Comparison of ENCODE assay signal across 19 mouse cellular contexts in the genomic region with DNA sequence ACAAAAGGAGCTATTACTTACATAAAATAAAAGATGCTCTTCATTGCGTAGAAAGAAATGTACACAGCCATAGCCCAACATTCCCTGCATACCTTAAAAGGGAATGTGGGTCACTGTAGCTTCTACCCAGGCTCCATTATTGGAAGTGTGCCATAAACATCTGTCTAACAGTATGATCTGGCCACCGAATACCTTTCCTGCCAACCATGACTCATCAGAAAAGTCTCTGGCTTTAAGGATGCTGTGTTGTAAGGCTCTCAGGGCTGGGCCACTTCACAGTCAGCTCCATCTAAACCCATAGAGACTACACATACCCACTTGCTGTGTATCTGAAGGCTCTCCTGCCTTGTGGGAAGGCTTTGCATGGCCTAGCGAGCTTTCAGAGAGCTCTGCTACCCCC.
A peak's percentile ranks its signal among the peaks of the same experiment; 100 is the strongest.
DNase-seq lines count a peak whose midpoint lies in the region; ATAC-seq and TF ChIP-seq lines count a peak whose summit lies in the region.
"Had no signal": no experiment of that assay in that cellular context is flagged by ENCODE, and none has a peak within 500 bp of the region (broad histone marks: within the 10 kb centered on the region; RNA-seq: fewer than 3 reads in every experiment).

No protein-coding gene starts in this region.

- no peak for TF ChIP-seq RAD21 in MEL (IDR thresholded peaks at IDR 0.05; ENCODE audit: low read depth, low read length)

- no peaks in the 10 kb centered on the region for H3K36me3 ChIP-seq in lung, embryonic 15.5 days
- H3K36me3 ChIP-seq in MEL (ENCODE audit: control insufficient read depth in 1 of 2, insufficient read depth in 2 of 2, low read length in 2 of 2), result peaks cover 0 to 4% of the 10 kb centered on the region in 2 experiments; a peak in 2 of 4 replicates
- H3K36me3 ChIP-seq: forebrain, embryonic 12.5 days; heart, embryonic 15.5 days; intestine, embryonic 15.5 days; neural tube, embryonic 13.5 days; stomach, embryonic 15.5 days had no signal

- no peak for TF ChIP-seq CTCF in MEL (IDR thresholded peaks at IDR 0.05 in 2 of 3, conservative IDR thresholded peaks at IDR 0.05 in 1 of 3; ENCODE audit: control insufficient read depth in 1 of 3, insufficient read depth in 1 of 3, low read depth in 2 of 3, low read length in 3 of 3, poor library complexity in 1 of 3, severe bottlenecking in 1 of 3)

- WGBS in lung, embryonic 15.5 days, result 34% methylated on average over 3 of the region's 3 CpGs

- H3K27me3 ChIP-seq in lung, embryonic 15.5 days, result no peaks in the 10 kb centered on the region
- no peaks in the 10 kb centered on the region for H3K27me3 ChIP-seq in MEL (ENCODE audit: control insufficient read depth in 1 of 2, insufficient read depth in 2 of 2, low read length in 2 of 2)
- H3K27me3 ChIP-seq: forebrain, embryonic 12.5 days; heart, embryonic 15.5 days; intestine, embryonic 15.5 days; neural tube, embryonic 13.5 days; stomach, embryonic 15.5 days had no signal

- TF ChIP-seq EP300 in MEL (IDR thresholded peaks at IDR 0.05; ENCODE audit: low read depth in 1 of 2, low read length in 2 of 2), result no peak

- no peaks in the 10 kb centered on the region for H3K79me2 ChIP-seq in MEL (ENCODE audit: control insufficient read depth, insufficient read depth, low read length, poor library complexity)

- no peak overlapping the region for H3K9ac ChIP-seq in lung, embryonic 15.5 days
- H3K9ac ChIP-seq in MEL (ENCODE audit: control insufficient read depth, low read depth, low read length, poor library complexity, severe bottlenecking), result no peak overlapping the region
- H3K9ac ChIP-seq: forebrain, embryonic 12.5 days; heart, embryonic 15.5 days; intestine, embryonic 15.5 days; neural tube, embryonic 13.5 days; stomach, embryonic 15.5 days had no signal

- H3K9me3 ChIP-seq in lung, embryonic 15.5 days, result no peaks in the 10 kb centered on the region
- H3K9me3 ChIP-seq in MEL (replicated peaks; ENCODE audit: insufficient read depth, low read length), result no peaks in the 10 kb centered on the region
- H3K9me3 ChIP-seq: forebrain, embryonic 12.5 days; heart, embryonic 15.5 days; intestine, embryonic 15.5 days; neural tube, embryonic 13.5 days; stomach, embryonic 15.5 days had no signal

- H3K4me1 ChIP-seq in lung, embryonic 15.5 days, result 0 out of 2 replicates have a peak, but pooled peaks cover 3% of the 10 kb centered on the region
- no peaks in the 10 kb centered on the region for H3K4me1 ChIP-seq in MEL (ENCODE audit: control insufficient read depth in 1 of 2, insufficient read depth in 2 of 2, low read length in 2 of 2)
- H3K4me1 ChIP-seq: forebrain, embryonic 12.5 days; stomach, embryonic 15.5 days had no signal

- TF ChIP-seq POLR2A in MEL (IDR thresholded peaks at IDR 0.05; ENCODE audit: control insufficient read depth in 1 of 2, insufficient read depth in 1 of 2, low read depth in 1 of 2, low read length in 2 of 2, poor library complexity in 1 of 2), result no peak

- H3K4me2 ChIP-seq in lung, embryonic 15.5 days, result no peak overlapping the region
- H3K4me2 ChIP-seq: forebrain, embryonic 12.5 days; heart, embryonic 15.5 days; intestine, embryonic 15.5 days; midbrain, embryonic 11.5 days; neural tube, embryonic 13.5 days; stomach, embryonic 15.5 days had no signal

- intact Hi-C loops in heart, postnatal 25 days (cut with DNase I), result no loop called here

- peak; percentile 49; the same call in 1 of the 2 replicates for ATAC-seq in lung, embryonic 15.5 days (ENCODE audit: borderline replicate concordance, extremely low read depth, low FRiP score, low TSS enrichment)
- ATAC-seq: intestine, embryonic 15.5 days had no signal

- H3K27ac ChIP-seq in lung, embryonic 15.5 days, result no peak overlapping the region
- H3K27ac ChIP-seq in MEL (ENCODE audit: control insufficient read depth, low read depth, low read length), result no peak overlapping the region
- H3K27ac ChIP-seq: forebrain, embryonic 12.5 days; heart, adult 2 months; heart, embryonic 15.5 days; intestine, embryonic 15.5 days; layer of hippocampus, adult 2 months; neural tube, embryonic 13.5 days; stomach, embryonic 15.5 days had no signal

- no peak for DNase-seq in lung, adult 18-20 months
- peak; percentile 36 for DNase-seq in MEL (ENCODE audit: low read depth, low spot score)
- DNase-seq in brain, adult 2 months (ENCODE audit: low read depth, low spot score), result peak; percentile 16
- DNase-seq in mesoderm, embryonic 11.5 days (ENCODE audit: low read depth, low spot score), result peak; percentile 17
- no peak for DNase-seq in heart, postnatal 25 days (ENCODE audit: low spot score)
- DNase-seq in adrenal gland, postnatal 4 days (ENCODE audit: low spot score in 2 of 2), result no peak
- DNase-seq: cerebellum, postnatal 25 days; gastrocnemius, postnatal 14 days; heart, adult 2 months; lung, postnatal 4 days; spleen, adult 18-20 months had no signal

- H3K4me3 ChIP-seq in lung, embryonic 15.5 days, result no peak overlapping the region
- H3K4me3 ChIP-seq in MEL (ENCODE audit: control insufficient read depth in 1 of 2, insufficient read depth in 1 of 2, low read depth in 2 of 2, low read length in 2 of 2), result no peak overlapping the region
- H3K4me3 ChIP-seq: forebrain, embryonic 12.5 days; heart, adult 2 months; heart, embryonic 15.5 days; intestine, embryonic 15.5 days; layer of hippocampus, adult 2 months; neural tube, embryonic 13.5 days; stomach, embryonic 15.5 days had no signal

TF ChIP-seq in MEL, 35 proteins besides CTCF, POLR2A, EP300 and RAD21:
- TF ChIP-seq MYC (IDR thresholded peaks at IDR 0.05; ENCODE audit: low read depth, low read length) (no peak), MYB (IDR thresholded peaks at IDR 0.05; ENCODE audit: low read depth, low read length) (no peak), ZC3H11A (IDR thresholded peaks at IDR 0.05; ENCODE audit: low read depth, low read length) (no peak), JUND (IDR thresholded peaks at IDR 0.05; ENCODE audit: low read depth, low read length) (no peak), CHD1 (IDR thresholded peaks at IDR 0.05; ENCODE audit: low read depth, low read length) (no peak), KAT2A (conservative IDR thresholded peaks at IDR 0.05; ENCODE audit: low read depth, low read length) (no peak), SIN3A (IDR thresholded peaks at IDR 0.05; ENCODE audit: low read length) (no peak), MAZ (IDR thresholded peaks at IDR 0.05; ENCODE audit: low read depth, low read length) (no peak), BHLHE40 (IDR thresholded peaks at IDR 0.05; ENCODE audit: borderline replicate concordance, low read depth, low read length) (no peak), SMC3 (IDR thresholded peaks at IDR 0.05; ENCODE audit: low read depth, low read length) (no peak), RCOR1 (IDR thresholded peaks at IDR 0.05; ENCODE audit: low read depth, low read length) (no peak), MAX (IDR thresholded peaks at IDR 0.05; ENCODE audit: low read length) (no peak), TBP (IDR thresholded peaks at IDR 0.05; ENCODE audit: low read depth, low read length) (no peak)

Comparison
In these comparisons a context has a peak if more than half of its experiments do, and no peak if none do; other contexts are left out.
1. DNase-seq: peak in MEL (single experiment), brain, adult 2 months (single experiment) and mesoderm, embryonic 11.5 days (single experiment); none in lung, adult 18-20 months (0 of 2), heart, postnatal 25 days (single experiment) and adrenal gland, postnatal 4 days (0 of 2).